Mouse (Mus musculus): ENCODE data around the gene Aifm1.

- TF ChIP-seq CTCF (IDR thresholded peaks at IDR 0.05; ENCODE audit: insufficient read depth, low read depth, low read length) (no peak), POLR2A (IDR thresholded peaks at IDR 0.05; ENCODE audit: insufficient read depth, low read depth, low read length) (no peak)
These were observed 85.1 kb downstream of the Aifm1 start for GRCm38 (mm10) chrX:48428241-48428640.

Data from olfactory bulb, adult 2 months (tissue).